Mouse (Mus musculus): ENCODE results near the gene Polr3b. TPM values are rescaled to one million over a fixed set of nuclear protein-coding genes. Genes with fewer than 3 reads are reported as not detected.

Gene Polr3b
- polyA plus RNA-seq, 1 experiment from 2014 or later, result 3.9 TPM

- H3K27me3 ChIP-seq (ENCODE audit: insufficient read depth, low read length), result no peaks in the 10 kb centered on the region
- no peak for DNase-seq
Measured at GRCm38 (mm10) chr10:84615076-84615475, 7.0 kb upstream of the Polr3b start.

DNA sequence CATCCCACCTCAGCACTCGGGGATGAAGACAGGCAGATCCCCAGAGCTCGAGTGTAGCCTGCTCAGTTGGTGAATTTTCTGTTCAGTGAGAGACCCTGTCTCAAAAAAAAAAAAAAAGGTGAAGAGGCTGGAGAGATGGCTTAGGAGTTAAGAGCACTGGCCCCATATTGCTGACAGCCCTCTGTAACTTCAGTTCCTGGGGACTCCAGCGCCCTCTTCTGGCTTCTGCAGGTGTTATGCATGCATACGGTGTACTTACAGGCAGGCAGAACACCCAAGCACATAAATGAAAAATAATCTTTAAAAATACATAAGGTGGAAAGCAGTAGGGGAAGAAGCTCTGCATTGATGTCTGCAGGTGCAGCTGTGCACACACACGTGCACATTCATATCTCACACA, 9.1 kb downstream of the Polr3b start:
- H3K27ac ChIP-seq (ENCODE audit: low read depth), result no peak overlapping the region
- TF ChIP-seq EP300 (IDR thresholded peaks at IDR 0.05; ENCODE audit: low read depth) (no peak), CTCF (IDR thresholded peaks at IDR 0.05; ENCODE audit: low read depth) (peak; percentile 68)
- no peak overlapping the region for H3K4me2 ChIP-seq (ENCODE audit: low read depth, low read length)
- WGBS (ENCODE audit: insufficient replicate concordance), result 60% methylated on average over 5 of the region's 5 CpGs
- no peaks in the 10 kb centered on the region for H3K4me1 ChIP-seq (ENCODE audit: insufficient read depth)
- no peak overlapping the region for H3K9ac ChIP-seq (replicated peaks)
- DNase-seq (peak; percentile 64), ATAC-seq (no peak)
- peaks cover 50% of the 10 kb centered on the region for H3K36me3 ChIP-seq (replicated peaks; ENCODE audit: insufficient read depth, low read length)
- H3K27me3 ChIP-seq (ENCODE audit: insufficient read depth, low read length), result no peaks in the 10 kb centered on the region
- no peak overlapping the region for H3K4me3 ChIP-seq (ENCODE audit: low read depth, low read length)
- no peaks in the 10 kb centered on the region for H3K9me3 ChIP-seq (ENCODE audit: low read length)

More at GRCm38 (mm10) chr10:84615076-84615475, 7.0 kb upstream of the Polr3b start:
- Histone ChIP-seq H3K27ac (ENCODE audit: low read depth) (no peak overlapping the region; the same call in 1 of the 2 replicates), H3K36me3 (replicated peaks; ENCODE audit: insufficient read depth, low read length) (peaks cover 33% of the 10 kb centered on the region), H3K4me3 (ENCODE audit: low read depth, low read length) (no peak overlapping the region), H3K4me1 (ENCODE audit: insufficient read depth) (no peaks in the 10 kb centered on the region; the same call in 1 of the 2 replicates), H3K9ac (replicated peaks) (no peak overlapping the region), H3K4me2 (ENCODE audit: low read depth, low read length) (no peak overlapping the region), H3K9me3 (ENCODE audit: low read length) (no peaks in the 10 kb centered on the region)
- WGBS (ENCODE audit: insufficient replicate concordance), result 68% methylated on average over 3 of the region's 3 CpGs
- no peak for ATAC-seq
- no peak for TF ChIP-seq CTCF (IDR thresholded peaks at IDR 0.05; ENCODE audit: low read depth)
- no peak for TF ChIP-seq EP300 (IDR thresholded peaks at IDR 0.05; ENCODE audit: low read depth)

DNA sequence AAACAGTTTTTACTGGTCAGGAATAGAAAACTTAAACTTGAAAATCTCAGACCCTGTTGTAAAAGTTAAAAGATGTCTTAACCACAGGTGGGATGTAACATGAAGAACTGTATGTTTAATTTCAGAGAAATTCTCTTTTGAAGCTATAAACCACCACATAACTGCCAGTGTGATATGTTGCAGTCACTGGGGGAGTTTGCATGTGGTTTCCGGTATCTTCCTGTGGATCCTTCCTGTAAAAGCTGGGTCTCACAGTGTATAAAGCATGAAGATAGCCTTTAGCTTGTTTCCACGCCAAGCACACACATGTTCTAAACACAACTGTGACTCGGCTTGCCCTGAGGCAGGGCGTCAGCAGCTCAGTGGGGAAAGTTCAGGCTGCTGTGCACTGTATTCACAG, 9.9 kb downstream of the Polr3b start:
- Histone ChIP-seq H3K9ac (replicated peaks) (no peak overlapping the region), H3K27me3 (ENCODE audit: insufficient read depth, low read length) (no peaks in the 10 kb centered on the region), H3K27ac (ENCODE audit: low read depth) (no peak overlapping the region), H3K9me3 (ENCODE audit: low read length) (no peaks in the 10 kb centered on the region), H3K4me1 (ENCODE audit: insufficient read depth) (no peaks in the 10 kb centered on the region), H3K4me2 (ENCODE audit: low read depth, low read length) (no peak overlapping the region), H3K4me3 (ENCODE audit: low read depth, low read length) (no peak overlapping the region), H3K36me3 (replicated peaks; ENCODE audit: insufficient read depth, low read length) (peaks cover 54% of the 10 kb centered on the region)
- TF ChIP-seq EP300 (IDR thresholded peaks at IDR 0.05; ENCODE audit: low read depth) (no peak), CTCF (IDR thresholded peaks at IDR 0.05; ENCODE audit: low read depth) (no peak)
- no peak for ATAC-seq
- DNase-seq, result no peak
- 85% methylated on average over 4 of the region's 4 CpGs for WGBS (ENCODE audit: insufficient replicate concordance)

DNA sequence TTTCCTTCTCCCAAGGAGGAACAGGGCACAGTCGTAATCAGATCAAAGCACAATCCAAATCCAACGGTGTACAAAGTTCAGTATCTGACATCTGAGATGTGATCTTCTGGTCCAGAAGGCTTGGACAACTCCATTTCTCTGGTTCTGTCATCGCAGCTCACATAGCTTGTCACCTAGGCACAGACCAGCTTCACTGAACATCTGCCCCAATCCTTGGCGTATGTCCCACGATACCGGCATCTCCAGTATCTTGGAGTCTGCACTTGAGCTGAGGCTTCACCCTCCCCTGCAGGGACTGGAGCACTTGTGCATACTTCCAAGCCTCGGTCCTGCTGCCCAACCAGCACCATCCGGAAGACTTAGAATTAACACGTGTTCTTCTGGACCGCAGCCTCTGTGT, 14.6 kb downstream of the Polr3b start:
- ATAC-seq (no peak), DNase-seq (no peak)
- 94% methylated on average over 10 of the region's 10 CpGs for WGBS (ENCODE audit: insufficient replicate concordance)
- H3K9ac ChIP-seq (replicated peaks), result no peak overlapping the region
- no peak overlapping the region for H3K4me2 ChIP-seq (ENCODE audit: low read depth, low read length)
- H3K4me1 ChIP-seq (ENCODE audit: insufficient read depth), result no peaks in the 10 kb centered on the region
- H3K27me3 ChIP-seq (ENCODE audit: insufficient read depth, low read length), result no peaks in the 10 kb centered on the region
- TF ChIP-seq CTCF (IDR thresholded peaks at IDR 0.05; ENCODE audit: low read depth), result no peak
- no peak for TF ChIP-seq EP300 (IDR thresholded peaks at IDR 0.05; ENCODE audit: low read depth)
- no peak overlapping the region for H3K27ac ChIP-seq (ENCODE audit: low read depth)
- H3K9me3 ChIP-seq (ENCODE audit: low read length), result no peaks in the 10 kb centered on the region
- peaks cover 48% of the 10 kb centered on the region for H3K36me3 ChIP-seq (replicated peaks; ENCODE audit: insufficient read depth, low read length)
- H3K4me3 ChIP-seq (ENCODE audit: low read depth, low read length), result no peak overlapping the region

GRCm38 (mm10) chr10:84638382-84638781, 16.3 kb downstream of the Polr3b start:
- no peak overlapping the region for H3K4me2 ChIP-seq (ENCODE audit: low read depth, low read length)
- no peaks in the 10 kb centered on the region for H3K27me3 ChIP-seq (ENCODE audit: insufficient read depth, low read length)
- H3K36me3 ChIP-seq (replicated peaks; ENCODE audit: insufficient read depth, low read length), result peaks cover 41% of the 10 kb centered on the region
- ATAC-seq, result no peak
- no peak for TF ChIP-seq EP300 (IDR thresholded peaks at IDR 0.05; ENCODE audit: low read depth)
- no peak for TF ChIP-seq CTCF (IDR thresholded peaks at IDR 0.05; ENCODE audit: low read depth)
- DNase-seq, result no peak
- H3K9me3 ChIP-seq (ENCODE audit: low read length), result no peaks in the 10 kb centered on the region
- H3K9ac ChIP-seq (replicated peaks), result no peak overlapping the region
- no peak overlapping the region for H3K4me3 ChIP-seq (ENCODE audit: low read depth, low read length)
- 86% methylated on average over 4 of the region's 4 CpGs for WGBS (ENCODE audit: insufficient replicate concordance)
- no peak overlapping the region for H3K27ac ChIP-seq (ENCODE audit: low read depth)
- H3K4me1 ChIP-seq (ENCODE audit: insufficient read depth), result no peaks in the 10 kb centered on the region

- WGBS (ENCODE audit: insufficient replicate concordance), result 39% methylated on average over 4 of the region's 4 CpGs
- Histone ChIP-seq H3K27me3 (ENCODE audit: insufficient read depth, low read length) (no peaks in the 10 kb centered on the region), H3K9me3 (ENCODE audit: low read length) (no peaks in the 10 kb centered on the region), H3K4me1 (ENCODE audit: insufficient read depth) (no peaks in the 10 kb centered on the region), H3K9ac (replicated peaks) (no peak overlapping the region), H3K4me2 (ENCODE audit: low read depth, low read length) (no peak overlapping the region), H3K4me3 (ENCODE audit: low read depth, low read length) (no peak overlapping the region), H3K27ac (ENCODE audit: low read depth) (peak overlapping the region; percentile 57; the same call in 1 of the 2 replicates), H3K36me3 (replicated peaks; ENCODE audit: insufficient read depth, low read length) (peaks cover 43% of the 10 kb centered on the region)
- ATAC-seq (peak; percentile 94), DNase-seq (no peak)
- TF ChIP-seq CTCF (IDR thresholded peaks at IDR 0.05; ENCODE audit: low read depth) (no peak), EP300 (IDR thresholded peaks at IDR 0.05; ENCODE audit: low read depth) (peak; percentile 48; the same call in 1 of the 2 replicates)
Measured at GRCm38 (mm10) chr10:84639525-84640287, 17.6 kb downstream of the Polr3b start.

Measured in liver, postnatal 0 days (tissue).